9 mouse cellular contexts compared by ENCODE assay signal in genomic region chr11:109873852-109874610, GRCm38 (mm10). TPM values are rescaled to one million over a fixed set of nuclear protein-coding genes. Genes with fewer than 3 reads are reported as not detected.
DNase-seq lines count a peak whose midpoint lies in the region; ATAC-seq lines count a peak whose summit lies in the region.
"Had no signal": no experiment of that assay in that cellular context is flagged by ENCODE, and none has a peak within 500 bp of the region (broad histone marks: within the 10 kb centered on the region; RNA-seq: fewer than 3 reads in every experiment).

No protein-coding gene starts in this region.

- no peak overlapping the region for H3K9ac ChIP-seq in heart, embryonic 15.5 days
- H3K9ac ChIP-seq in limb, embryonic 15.5 days, result no peak overlapping the region

- H3K36me3 ChIP-seq in heart, embryonic 15.5 days, result no peaks in the 10 kb centered on the region
- no peaks in the 10 kb centered on the region for H3K36me3 ChIP-seq in limb, embryonic 15.5 days
- H3K36me3 ChIP-seq: G1E had no signal

- peak; percentile 20 for DNase-seq in urinary bladder, postnatal 14 days (ENCODE audit: low spot score)
- DNase-seq in urinary bladder, postnatal 10 days (ENCODE audit: low spot score), result no peak
- DNase-seq in cerebellum, postnatal 10 days, result no peak
- no peak for DNase-seq in right cerebral cortex, postnatal 10 days (ENCODE audit: low spot score in 2 of 2)
- no peak for DNase-seq in frontal cortex, postnatal 14 days (ENCODE audit: low spot score in 2 of 2)

- no peak overlapping the region for H3K4me2 ChIP-seq in heart, embryonic 15.5 days
- 0 out of 2 replicates have a peak overlapping the region, but pooled peaks have one; percentile 7 for H3K4me2 ChIP-seq in limb, embryonic 15.5 days

- WGBS in heart, embryonic 15.5 days, result 69% methylated on average over 22 of the region's 22 CpGs
- 73% methylated on average over 22 of the region's 22 CpGs for WGBS in limb, embryonic 15.5 days

- no peaks in the 10 kb centered on the region for H3K4me1 ChIP-seq in heart, embryonic 15.5 days (replicated peaks)
- 0 out of 2 replicates have a peak, but pooled peaks cover 2% of the 10 kb centered on the region for H3K4me1 ChIP-seq in limb, embryonic 15.5 days

- peak; percentile 55 for ATAC-seq in heart, embryonic 15.5 days (replicated peaks; ENCODE audit: insufficient number of reproducible peaks, insufficient read depth, low FRiP score, low read depth)
- no peak; the same call in 1 of the 2 replicates for ATAC-seq in limb, embryonic 15.5 days (ENCODE audit: insufficient number of reproducible peaks, low FRiP score, low TSS enrichment, low read depth)

- H3K27me3 ChIP-seq in heart, embryonic 15.5 days, result no peaks in the 10 kb centered on the region
- H3K27me3 ChIP-seq in limb, embryonic 15.5 days, result no peaks in the 10 kb centered on the region

- no peaks in the 10 kb centered on the region for H3K9me3 ChIP-seq in heart, embryonic 15.5 days (replicated peaks)
- no peaks in the 10 kb centered on the region for H3K9me3 ChIP-seq in limb, embryonic 15.5 days

- no peak overlapping the region for H3K4me3 ChIP-seq in heart, embryonic 15.5 days
- no peak overlapping the region for H3K4me3 ChIP-seq in limb, embryonic 15.5 days

- peak overlapping the region; percentile 45 for H3K27ac ChIP-seq in heart, embryonic 15.5 days
- peak overlapping the region; percentile 6 for H3K27ac ChIP-seq in limb, embryonic 15.5 days
- H3K27ac ChIP-seq: macrophage had no signal

RNA-seq across cellular contexts. Expression of gene 1700012B07Rik, which starts 46.2 kb away (rescaled TPM):
- polyA plus RNA-seq in heart, embryonic 15.5 days (2015; fragmentation: Nextera tagmentation; extraction: Ambion mirVana), result not detected in 2 replicates
- not detected in 2 replicates for polyA plus RNA-seq in limb, embryonic 15.5 days (2015; fragmentation: Nextera tagmentation; extraction: Ambion mirVana)
- polyA plus RNA-seq: G1E, macrophage had no signal
